Mouse (Mus musculus): Measurements from ENCODE around the gene F3. TPM values are rescaled to one million over a fixed set of nuclear protein-coding genes. Genes with fewer than 3 reads are reported as not detected.

F3 gene
- polyA plus RNA-seq, 1 experiment: 47.3 TPM

DNA sequence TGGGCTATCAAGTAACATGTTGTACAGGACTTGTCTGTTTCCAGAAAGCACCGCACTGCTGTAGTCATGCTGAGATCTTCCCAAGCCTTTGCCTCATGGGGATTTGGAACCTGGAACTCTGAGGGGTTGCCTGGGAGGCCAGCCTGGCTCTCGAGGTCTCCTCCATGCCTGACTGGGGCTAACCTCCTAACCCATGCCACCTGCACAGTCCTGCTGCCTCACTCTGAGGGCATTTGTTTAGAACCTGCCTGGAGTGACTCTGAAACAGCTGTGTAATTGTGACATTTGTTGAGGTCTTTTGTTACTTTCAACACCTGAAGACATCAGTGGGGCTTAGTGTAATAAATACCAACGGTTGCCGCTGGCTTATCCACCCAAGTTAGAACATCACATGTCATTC, 11.1 kb upstream of the F3 start:
- Histone ChIP-seq H3K4me1 (ENCODE audit: control insufficient read depth, insufficient read depth, low read length) (no peaks in the 10 kb centered on the region), H3K27ac (ENCODE audit: insufficient read depth, low read length) (no peak overlapping the region), H3K36me3 (ENCODE audit: control insufficient read depth, insufficient read depth, low read length, poor library complexity, severe bottlenecking) (no peaks in the 10 kb centered on the region), H3K9me3 (replicated peaks; ENCODE audit: control insufficient read depth, insufficient read depth, low read length, poor library complexity, severe bottlenecking) (no peaks in the 10 kb centered on the region), H3K4me3 (ENCODE audit: low read depth, low read length) (no peak overlapping the region), H3K9ac (ENCODE audit: low read depth, poor library complexity, severe bottlenecking) (no peak overlapping the region), H3K27me3 (ENCODE audit: control insufficient read depth, insufficient read depth, low read length, poor library complexity, severe bottlenecking) (no peaks in the 10 kb centered on the region)
- TF ChIP-seq POLR2A (IDR thresholded peaks at IDR 0.05; ENCODE audit: insufficient read depth, low read length): no peak

DNA sequence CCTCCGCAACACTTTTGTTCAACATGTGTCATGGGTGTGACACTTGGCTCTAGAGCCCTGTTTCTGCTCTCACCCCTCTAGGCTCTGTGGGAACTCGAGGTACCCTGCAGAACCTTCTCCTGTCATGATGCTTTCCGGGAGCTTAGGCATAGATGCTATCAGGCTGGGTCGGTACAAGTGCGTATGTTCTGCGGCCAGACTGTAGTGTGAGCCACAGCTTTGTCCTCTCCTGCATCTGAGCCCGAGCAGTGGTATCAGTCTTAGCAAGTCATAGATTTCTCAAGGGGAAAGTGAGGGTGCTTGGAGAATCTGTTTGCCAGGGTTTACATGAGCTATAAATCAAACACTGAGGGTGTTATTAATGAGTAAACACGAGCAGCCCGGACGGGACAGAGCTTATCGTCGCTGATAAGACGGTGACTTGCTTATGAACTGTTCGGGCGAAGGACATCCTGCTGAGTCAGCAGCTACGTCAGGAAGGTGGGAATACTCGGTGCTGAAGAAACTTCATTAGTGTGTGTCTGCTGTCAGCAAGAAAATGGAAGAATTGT, 10.1 kb upstream of the F3 start:
- no peaks in the 10 kb centered on the region for H3K27me3 ChIP-seq (ENCODE audit: control insufficient read depth, insufficient read depth, low read length, poor library complexity, severe bottlenecking)
- no peaks in the 10 kb centered on the region for H3K9me3 ChIP-seq (replicated peaks; ENCODE audit: control insufficient read depth, insufficient read depth, low read length, poor library complexity, severe bottlenecking)
- H3K36me3 ChIP-seq (ENCODE audit: control insufficient read depth, insufficient read depth, low read length, poor library complexity, severe bottlenecking): no peaks in the 10 kb centered on the region
- H3K27ac ChIP-seq (ENCODE audit: insufficient read depth, low read length): no peak overlapping the region
- TF ChIP-seq EP300 (IDR thresholded peaks at IDR 0.05; ENCODE audit: insufficient read depth, low read depth, low read length) (no peak), POLR2A (IDR thresholded peaks at IDR 0.05; ENCODE audit: insufficient read depth, low read length) (no peak), CTCF (IDR thresholded peaks at IDR 0.05; ENCODE audit: low read depth, low read length) (no peak)
- no peak overlapping the region for H3K9ac ChIP-seq (ENCODE audit: low read depth, poor library complexity, severe bottlenecking)
- no peaks in the 10 kb centered on the region for H3K4me1 ChIP-seq (ENCODE audit: control insufficient read depth, insufficient read depth, low read length)
- no peak overlapping the region for H3K4me3 ChIP-seq (ENCODE audit: low read depth, low read length)

DNA sequence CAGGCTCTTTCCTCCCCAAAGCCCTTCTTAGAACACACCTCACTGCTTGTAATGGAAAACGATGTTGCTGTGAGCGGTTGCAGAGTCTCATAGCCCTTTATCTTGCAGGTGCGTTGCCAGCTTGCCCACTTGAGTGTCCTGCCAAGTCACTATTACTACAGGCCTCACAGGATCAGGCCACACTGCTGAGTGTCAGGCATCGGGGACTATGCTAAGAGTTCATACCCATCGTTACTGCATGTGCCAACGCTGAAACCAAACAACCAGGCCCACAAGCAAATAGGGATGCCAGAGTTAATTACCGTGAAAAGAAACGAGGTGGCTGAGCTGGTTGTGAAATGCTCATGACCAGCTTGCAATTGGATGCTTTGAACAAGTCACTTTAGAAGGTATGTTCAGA, 9.5 kb upstream of the F3 start:
- no peak overlapping the region for H3K4me3 ChIP-seq (ENCODE audit: low read depth, low read length)
- H3K9ac ChIP-seq (ENCODE audit: low read depth, poor library complexity, severe bottlenecking): no peak overlapping the region
- H3K36me3 ChIP-seq (ENCODE audit: control insufficient read depth, insufficient read depth, low read length, poor library complexity, severe bottlenecking): no peaks in the 10 kb centered on the region
- no peak for TF ChIP-seq POLR2A (IDR thresholded peaks at IDR 0.05; ENCODE audit: insufficient read depth, low read length)
- TF ChIP-seq CTCF (IDR thresholded peaks at IDR 0.05; ENCODE audit: low read depth, low read length): no peak
- no peak for TF ChIP-seq EP300 (IDR thresholded peaks at IDR 0.05; ENCODE audit: insufficient read depth, low read depth, low read length)
- no peaks in the 10 kb centered on the region for H3K4me1 ChIP-seq (ENCODE audit: control insufficient read depth, insufficient read depth, low read length)
- no peaks in the 10 kb centered on the region for H3K27me3 ChIP-seq (ENCODE audit: control insufficient read depth, insufficient read depth, low read length, poor library complexity, severe bottlenecking)
- H3K27ac ChIP-seq (ENCODE audit: insufficient read depth, low read length): no peak overlapping the region
- no peaks in the 10 kb centered on the region for H3K9me3 ChIP-seq (replicated peaks; ENCODE audit: control insufficient read depth, insufficient read depth, low read length, poor library complexity, severe bottlenecking)

DNA sequence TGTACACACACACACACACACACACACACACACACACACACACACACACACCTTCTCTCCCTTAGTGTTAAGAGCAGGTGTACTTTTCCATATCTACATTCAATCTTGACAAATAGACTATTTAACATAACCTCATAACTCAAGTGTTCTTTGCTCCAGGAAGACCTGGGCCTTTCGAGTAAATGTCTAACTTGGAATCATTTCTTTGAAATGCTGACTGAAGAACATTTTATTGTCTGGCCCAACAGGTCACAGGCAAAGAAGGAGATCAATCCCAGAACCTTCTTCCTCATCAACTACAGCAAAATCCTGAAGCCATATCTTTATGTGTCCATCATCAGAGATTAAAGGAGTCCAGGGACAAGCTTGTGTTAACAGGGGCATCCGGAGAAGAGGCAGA, 8.9 kb upstream of the F3 start:
- H3K9me3 ChIP-seq (replicated peaks; ENCODE audit: control insufficient read depth, insufficient read depth, low read length, poor library complexity, severe bottlenecking): no peaks in the 10 kb centered on the region
- TF ChIP-seq CTCF (IDR thresholded peaks at IDR 0.05; ENCODE audit: low read depth, low read length) (no peak), EP300 (IDR thresholded peaks at IDR 0.05; ENCODE audit: insufficient read depth, low read depth, low read length) (no peak)
- H3K4me1 ChIP-seq (ENCODE audit: control insufficient read depth, insufficient read depth, low read length): no peaks in the 10 kb centered on the region
- H3K9ac ChIP-seq (ENCODE audit: low read depth, poor library complexity, severe bottlenecking): no peak overlapping the region
- H3K36me3 ChIP-seq (ENCODE audit: control insufficient read depth, insufficient read depth, low read length, poor library complexity, severe bottlenecking): no peaks in the 10 kb centered on the region
- H3K27me3 ChIP-seq (ENCODE audit: control insufficient read depth, insufficient read depth, low read length, poor library complexity, severe bottlenecking): no peaks in the 10 kb centered on the region
- no peak overlapping the region for H3K4me3 ChIP-seq (ENCODE audit: low read depth, low read length)
- H3K27ac ChIP-seq (ENCODE audit: insufficient read depth, low read length): no peak overlapping the region

DNA sequence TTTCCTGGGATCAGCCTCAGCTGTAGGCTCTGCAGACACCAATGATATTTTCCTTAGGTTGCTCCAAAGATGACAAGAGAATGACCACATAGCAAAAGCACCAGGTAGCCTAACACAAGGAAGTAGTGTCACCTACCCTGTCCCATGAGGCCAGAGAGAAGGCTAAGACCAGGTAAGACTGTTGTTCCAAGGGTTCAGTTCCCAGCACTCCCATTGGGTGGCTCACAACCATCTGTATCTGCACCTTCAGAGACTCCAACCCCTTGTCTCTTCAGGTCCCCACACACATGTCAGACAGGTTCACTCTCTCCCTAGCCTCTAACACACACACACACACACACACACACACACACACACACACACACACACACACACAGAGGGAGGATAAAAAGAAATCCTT, 8.0 kb upstream of the F3 start:
- no peaks in the 10 kb centered on the region for H3K4me1 ChIP-seq (ENCODE audit: control insufficient read depth, insufficient read depth, low read length)
- no peaks in the 10 kb centered on the region for H3K36me3 ChIP-seq (ENCODE audit: control insufficient read depth, insufficient read depth, low read length, poor library complexity, severe bottlenecking)
- TF ChIP-seq EP300 (IDR thresholded peaks at IDR 0.05; ENCODE audit: insufficient read depth, low read depth, low read length) (no peak), POLR2A (IDR thresholded peaks at IDR 0.05; ENCODE audit: insufficient read depth, low read length) (no peak), CTCF (IDR thresholded peaks at IDR 0.05; ENCODE audit: low read depth, low read length) (no peak)

DNA sequence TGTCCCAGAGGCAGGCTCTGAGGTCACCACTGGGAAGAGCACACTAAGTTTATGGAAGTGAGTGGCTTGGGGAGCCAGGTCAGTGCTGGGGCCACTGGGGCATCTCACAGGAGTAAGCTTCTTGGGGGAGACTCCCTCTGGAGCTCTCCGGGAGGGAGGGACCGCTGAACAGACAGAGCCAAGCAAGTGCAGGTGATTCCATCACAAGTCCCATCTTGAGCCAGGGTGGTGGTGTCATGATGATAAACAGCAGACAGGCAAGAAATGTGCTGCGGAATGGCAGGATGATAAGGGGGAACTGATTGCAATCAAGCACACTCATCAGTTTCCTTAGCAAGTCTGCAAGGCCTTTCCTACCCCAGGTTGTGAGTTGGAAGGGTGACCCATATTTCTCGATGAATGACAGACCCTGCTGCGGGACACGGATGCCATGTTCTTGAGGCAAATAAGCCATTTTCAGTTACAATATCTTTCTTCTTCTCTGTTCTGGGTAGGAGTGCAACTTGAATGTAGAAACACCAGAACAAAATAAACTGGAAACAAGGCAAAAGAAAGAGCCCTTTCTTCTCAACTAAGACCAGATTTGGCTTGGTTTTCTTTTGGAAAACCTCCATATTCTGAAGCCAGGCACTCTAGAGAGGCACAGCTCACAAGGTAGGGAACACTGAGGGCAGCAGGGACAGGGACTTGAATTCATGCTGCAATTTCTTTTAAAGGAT, 7.4 kb upstream of the F3 start:
- H3K36me3 ChIP-seq (ENCODE audit: control insufficient read depth, insufficient read depth, low read length, poor library complexity, severe bottlenecking): no peaks in the 10 kb centered on the region
- H3K27ac ChIP-seq (ENCODE audit: insufficient read depth, low read length): no peak overlapping the region
- no peaks in the 10 kb centered on the region for H3K27me3 ChIP-seq (ENCODE audit: control insufficient read depth, insufficient read depth, low read length, poor library complexity, severe bottlenecking)
- H3K4me1 ChIP-seq (ENCODE audit: control insufficient read depth, insufficient read depth, low read length): no peaks in the 10 kb centered on the region
- TF ChIP-seq EP300 (IDR thresholded peaks at IDR 0.05; ENCODE audit: insufficient read depth, low read depth, low read length): no peak
- TF ChIP-seq CTCF (IDR thresholded peaks at IDR 0.05; ENCODE audit: low read depth, low read length): no peak
- no peak for TF ChIP-seq POLR2A (IDR thresholded peaks at IDR 0.05; ENCODE audit: insufficient read depth, low read length)
- H3K9ac ChIP-seq (ENCODE audit: low read depth, poor library complexity, severe bottlenecking): no peak overlapping the region
- no peak overlapping the region for H3K4me3 ChIP-seq (ENCODE audit: low read depth, low read length)
- no peaks in the 10 kb centered on the region for H3K9me3 ChIP-seq (replicated peaks; ENCODE audit: control insufficient read depth, insufficient read depth, low read length, poor library complexity, severe bottlenecking)

More for the DNA sequence above, 8.0 kb upstream of the F3 start:
- Histone ChIP-seq H3K27ac (ENCODE audit: insufficient read depth, low read length) (no peak overlapping the region), H3K9ac (ENCODE audit: low read depth, poor library complexity, severe bottlenecking) (no peak overlapping the region), H3K9me3 (replicated peaks; ENCODE audit: control insufficient read depth, insufficient read depth, low read length, poor library complexity, severe bottlenecking) (no peaks in the 10 kb centered on the region), H3K27me3 (ENCODE audit: control insufficient read depth, insufficient read depth, low read length, poor library complexity, severe bottlenecking) (no peaks in the 10 kb centered on the region), H3K4me3 (ENCODE audit: low read depth, low read length) (no peak overlapping the region)

Measured in ES-Bruce4 (cell line).